Mouse (Mus musculus): ENCODE results near the gene Aox4.

Gene Aox4

GRCm38 (mm10) chr1:58244487-58244886 lies 34.3 kb downstream of the Aox4 start:
- DNase-seq (ENCODE audit: low spot score in 2 of 2) = no peak

DNA sequence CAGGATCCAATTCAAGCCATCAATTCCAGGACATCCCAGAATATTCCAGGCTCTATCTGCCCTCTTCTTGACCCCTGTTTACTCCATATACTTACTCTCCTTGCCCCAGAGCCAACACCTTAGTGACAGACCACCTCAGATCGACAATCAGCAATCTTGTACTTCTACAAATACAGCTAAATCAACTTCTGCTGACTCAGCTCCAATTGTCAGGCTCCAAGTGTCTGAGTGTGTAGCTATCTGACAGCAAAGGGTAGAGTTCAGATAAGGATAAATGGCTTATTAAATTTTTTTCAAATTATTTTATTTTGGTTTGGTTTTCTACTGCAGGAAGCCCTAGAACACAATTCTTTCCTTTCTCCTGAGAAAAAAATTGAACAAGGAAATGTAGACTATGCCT lies 38.3 kb downstream of the Aox4 start:
- no peak for DNase-seq (ENCODE audit: low spot score in 2 of 2)

GRCm38 (mm10) chr1:58253466-58253865 lies 43.3 kb downstream of the Aox4 start:
- DNase-seq (ENCODE audit: low spot score in 2 of 2) = no peak

DNA sequence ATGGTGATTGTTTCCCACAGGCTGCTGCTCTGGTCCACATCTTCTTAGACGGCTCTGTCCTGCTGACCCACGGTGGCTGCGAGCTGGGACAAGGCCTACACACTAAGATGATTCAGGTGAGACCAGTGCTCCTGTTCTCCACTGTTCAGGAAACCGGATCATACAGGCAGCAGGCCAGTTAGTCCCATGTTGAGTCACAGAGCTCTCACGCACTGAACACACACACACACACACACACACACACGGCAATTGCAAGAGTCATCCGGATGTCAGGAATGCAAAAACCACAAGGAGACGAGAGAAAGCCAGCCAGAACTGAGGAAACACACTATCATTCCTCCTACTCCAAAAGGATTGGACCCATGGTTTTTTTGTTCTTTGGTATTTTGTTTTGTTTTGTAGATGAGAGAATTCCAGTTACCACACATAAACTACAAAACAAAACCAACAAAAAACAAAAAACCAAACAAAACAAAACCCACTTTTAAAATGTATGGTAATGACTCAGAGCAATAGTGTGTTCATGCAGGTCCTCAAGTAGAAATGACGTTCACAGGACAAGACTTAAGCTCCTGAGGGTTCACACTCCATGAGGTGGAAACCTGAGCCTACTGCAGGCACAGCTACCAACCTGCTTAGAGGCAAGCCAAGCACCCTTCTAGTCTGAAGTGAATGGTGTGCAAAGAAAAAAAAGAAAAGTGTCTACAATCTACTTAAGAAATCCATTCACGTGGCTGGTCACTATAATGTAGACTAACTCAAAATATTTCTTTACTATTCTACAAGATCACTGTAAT lies 47.2 kb downstream of the Aox4 start:
- no peak for DNase-seq (ENCODE audit: low spot score in 2 of 2)

DNA sequence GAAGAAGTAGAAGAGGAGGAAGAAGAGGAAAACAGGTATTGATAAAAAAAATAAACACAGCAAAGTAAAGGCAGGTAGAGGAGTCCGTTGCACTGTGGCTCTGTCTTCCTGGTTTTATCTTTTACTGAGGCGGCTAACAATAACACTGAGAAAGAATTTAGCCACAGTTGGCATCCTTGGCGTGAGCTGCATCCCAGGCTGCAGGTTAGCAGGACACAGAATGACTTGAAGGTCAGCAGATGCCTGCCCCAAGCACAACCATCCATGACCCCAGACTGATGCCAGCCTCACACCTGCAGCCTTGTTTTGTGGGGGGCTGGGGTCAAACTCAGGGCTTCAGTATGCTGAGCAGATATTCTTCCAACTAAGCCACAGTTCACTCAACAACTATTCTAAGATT lies 50.1 kb downstream of the Aox4 start:
- DNase-seq (ENCODE audit: low spot score in 2 of 2) = no peak

- no peak for DNase-seq (ENCODE audit: low spot score in 2 of 2)
Measured at GRCm38 (mm10) chr1:58268231-58268630, 58.0 kb downstream of the Aox4 start.

GRCm38 (mm10) chr1:58270807-58271569 lies 60.8 kb downstream of the Aox4 start:
- DNase-seq (ENCODE audit: low spot score in 2 of 2) = peak in 1 of 2 experiments; percentile 26

- DNase-seq (ENCODE audit: low spot score in 2 of 2) = no peak
Measured at GRCm38 (mm10) chr1:58275879-58276278, 65.7 kb downstream of the Aox4 start.

GRCm38 (mm10) chr1:58278026-58278425 lies 67.8 kb downstream of the Aox4 start, which contains the start of gene Aox2:
Gene Aox2, plus strand, starts transcription at chr1:58278326.
- DNase-seq (ENCODE audit: low spot score in 2 of 2) = no peak

DNA sequence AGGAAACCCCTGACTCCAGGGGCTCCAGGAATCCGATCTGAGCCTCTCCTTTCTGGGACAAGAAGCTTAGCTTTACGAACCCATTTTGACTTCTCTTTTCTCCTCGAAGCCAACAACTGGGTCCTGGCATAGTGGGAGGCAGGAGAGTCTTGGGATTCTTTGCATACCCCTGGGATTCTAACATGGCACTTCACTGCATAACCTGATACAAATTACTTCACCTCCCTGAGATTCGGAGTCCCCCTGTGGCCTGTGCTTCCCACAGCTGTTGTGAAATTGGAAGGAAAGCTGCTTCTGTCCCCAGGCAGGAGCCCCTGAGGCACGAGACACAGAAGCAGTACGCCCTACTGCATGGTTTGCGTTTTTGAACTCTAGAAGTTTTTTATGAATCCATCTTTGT lies 68.3 kb downstream of the Aox4 start:
- no peak for DNase-seq (ENCODE audit: low spot score in 2 of 2)

GRCm38 (mm10) chr1:58280381-58280780 lies 70.2 kb downstream of the Aox4 start:
- no peak for DNase-seq (ENCODE audit: low spot score in 2 of 2)

GRCm38 (mm10) chr1:58280939-58281624 lies 70.9 kb downstream of the Aox4 start:
- no peak for DNase-seq (ENCODE audit: low spot score in 2 of 2)

- no peak for DNase-seq (ENCODE audit: low spot score in 2 of 2)
Measured at GRCm38 (mm10) chr1:58281625-58281988, 71.4 kb downstream of the Aox4 start.

- no peak for DNase-seq (ENCODE audit: low spot score in 2 of 2)
Measured at GRCm38 (mm10) chr1:58284505-58284904, 74.3 kb downstream of the Aox4 start.

DNA sequence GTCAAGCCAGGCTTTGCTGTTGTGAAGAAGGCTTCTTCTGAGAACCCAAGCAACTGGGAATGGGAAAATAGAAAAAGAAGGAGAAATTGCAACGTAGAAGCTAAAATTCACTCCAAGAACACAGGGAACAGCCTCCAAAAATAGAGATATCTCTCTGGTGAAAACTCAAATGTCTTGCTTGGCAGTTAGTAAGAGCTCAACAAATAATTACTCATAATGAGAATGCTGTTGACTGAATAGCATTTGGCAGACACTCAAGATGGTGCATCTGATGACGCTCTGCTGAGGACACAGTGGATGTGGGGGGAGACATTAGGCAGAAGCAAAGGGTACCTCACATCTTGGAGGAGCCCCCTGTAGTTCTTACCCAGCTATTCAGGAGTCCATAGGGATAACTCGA lies 77.9 kb downstream of the Aox4 start:
- no peak for DNase-seq (ENCODE audit: low spot score in 2 of 2)

- no peak for DNase-seq (ENCODE audit: low spot score in 2 of 2)
Measured at GRCm38 (mm10) chr1:58289863-58290469, 79.8 kb downstream of the Aox4 start.

DNA sequence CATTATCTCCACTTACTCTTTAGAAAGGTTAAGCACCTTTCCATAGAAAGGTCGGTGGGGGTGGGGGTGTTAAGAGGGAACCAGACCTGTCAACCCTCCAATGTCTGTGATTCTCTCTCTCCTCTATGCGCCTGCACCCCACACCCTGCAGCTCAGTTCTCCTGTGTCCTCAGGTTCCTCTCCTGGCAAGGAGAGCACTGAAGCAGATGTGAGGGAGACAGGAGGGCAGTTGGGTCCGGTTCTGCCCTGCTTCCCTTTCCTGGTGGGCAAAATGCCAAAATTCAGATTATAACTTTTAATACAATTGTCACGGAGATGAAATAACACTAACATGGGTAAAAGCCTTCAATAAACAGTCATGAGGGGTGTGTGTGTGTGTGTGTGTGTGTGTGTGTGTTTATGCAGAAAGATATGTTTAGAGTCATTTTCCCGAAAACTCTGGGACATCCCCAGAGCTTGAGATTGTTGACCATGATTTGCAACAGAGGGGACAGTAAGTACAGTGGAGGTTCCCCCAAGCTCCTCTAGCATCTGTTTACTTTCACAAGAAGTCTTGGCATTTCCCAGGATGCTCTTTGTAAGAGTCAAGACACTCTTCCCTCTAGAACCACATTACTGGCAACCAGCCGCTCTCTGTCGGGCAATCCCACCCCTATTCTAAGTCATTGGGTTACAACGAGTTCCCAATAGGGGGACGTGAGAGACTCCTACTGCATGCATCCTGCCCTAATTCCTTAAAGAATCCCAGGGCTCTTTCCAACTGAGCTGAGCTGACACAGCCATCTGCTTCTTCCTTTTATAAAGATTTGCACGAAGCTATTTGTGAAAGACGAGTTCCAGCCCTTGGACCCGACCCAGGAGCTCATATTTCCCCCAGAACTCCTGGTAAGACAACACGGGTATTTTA lies 81.5 kb downstream of the Aox4 start:
- DNase-seq (ENCODE audit: low spot score in 2 of 2) = no peak

DNA sequence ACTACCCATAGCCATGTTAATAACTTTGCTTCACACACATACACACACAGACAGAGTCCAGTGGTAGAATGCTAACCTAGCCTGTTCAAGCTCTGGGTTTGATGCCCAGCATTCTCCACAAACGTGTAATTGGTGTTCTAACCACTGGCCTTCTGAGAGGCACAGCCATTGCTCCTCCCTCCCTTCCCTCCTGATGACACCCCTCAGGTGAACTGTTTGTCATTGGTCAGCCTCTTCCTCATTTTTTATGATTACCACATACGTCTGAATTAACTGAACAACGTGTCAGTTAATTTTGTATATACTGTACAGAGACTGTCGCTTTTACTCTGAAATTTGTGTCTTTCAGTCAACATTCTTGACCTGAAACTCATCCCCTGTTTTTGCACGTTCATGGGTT lies 84.5 kb downstream of the Aox4 start:
- DNase-seq (ENCODE audit: low spot score in 2 of 2) = no peak

- peak; percentile 55 to 64 for DNase-seq (ENCODE audit: low spot score in 2 of 2)
Measured at GRCm38 (mm10) chr1:58296278-58296677, 86.1 kb downstream of the Aox4 start.

DNA sequence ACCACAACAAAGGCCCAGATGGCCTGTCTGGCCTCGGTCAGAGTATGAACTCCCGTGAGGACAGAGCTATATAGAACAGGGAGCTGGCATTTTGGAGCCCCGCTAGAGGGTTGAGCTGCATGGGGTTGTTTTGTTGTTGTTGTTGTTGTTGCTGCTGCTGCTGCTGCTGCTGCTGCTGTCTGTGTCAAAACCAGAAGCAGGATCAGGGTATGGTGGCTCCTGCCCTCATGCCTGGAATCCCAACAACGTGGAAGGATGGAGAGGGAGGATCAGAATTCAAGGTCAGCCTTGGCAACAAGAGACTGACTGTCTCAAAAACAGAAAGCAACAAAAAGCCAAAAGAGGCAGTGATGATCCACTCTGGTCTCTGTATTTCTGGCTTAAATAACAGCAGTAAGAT lies 86.6 kb downstream of the Aox4 start:
- no peak for DNase-seq (ENCODE audit: low spot score in 2 of 2)

- DNase-seq (ENCODE audit: low spot score in 2 of 2) = no peak
Measured at GRCm38 (mm10) chr1:58298347-58298746, 88.2 kb downstream of the Aox4 start.
